Mouse (Mus musculus) forebrain, embryonic 10.5 days (tissue): ENCODE results near the gene Lrp4. TPM values are rescaled to one million over a fixed set of nuclear protein-coding genes. Genes with fewer than 3 reads are reported as not detected.
A peak's percentile ranks its signal among the peaks of the same experiment; 100 is the strongest.
"Not testable (repeated sequence)": the region's sequence is repeated elsewhere in the genome, so short reads cannot be mapped to it uniquely, and the experiment has no call there.

ENCODE experiments used
- DNase-seq: peaks from one replicate; pipeline ENCODE4 v3.0.0-alpha.2; 2017; ENCODE audit warnings: low spot score; ENCODE audit errors: extremely low spot score
- H3K27ac ChIP-seq: fragments of 300-500 bp; sonication (generic); 2 replicates; pipeline ENCODE4 v1.5.1; 2016; ENCODE audit warnings: mild to moderate bottlenecking
- H3K27me3 ChIP-seq: fragments of 300-500 bp; sonication (generic); 2 replicates; pipeline ENCODE4 v1.6.1; 2016; ENCODE audit warnings: mild to moderate bottlenecking; ENCODE audit not compliant: poor library complexity, severe bottlenecking
- H3K36me3 ChIP-seq: fragments of 300-500 bp; sonication (generic); replicated peaks from 2 replicates; pipeline ENCODE4 v1.6.1; 2016; ENCODE audit warnings: mild to moderate bottlenecking, moderate library complexity
- H3K4me1 ChIP-seq: fragments of 300-500 bp; sonication (generic); 2 replicates; pipeline ENCODE4 v1.6.1; 2016
- H3K4me3 ChIP-seq: fragments of 300-500 bp; sonication (generic); 2 replicates; pipeline ENCODE4 v1.5.1; 2016; ENCODE audit warnings: mild to moderate bottlenecking, moderate library complexity
- H3K9me3 ChIP-seq: fragments of 300-500 bp; sonication (generic); 2 replicates; pipeline ENCODE4 v1.6.1; 2016; ENCODE audit warnings: mild to moderate bottlenecking, moderate library complexity
- WGBS: fragments of 180-500 bp; shearing (Covaris S2); methylation state at CpG from one replicate; pipeline ENCODE4 v1.1.7; 2016; 5-methylcytosine and 5-hydroxymethylcytosine counted together
- polyA plus RNA-seq: library from polyadenylated mRNA; unstranded; fragments of >200 nt; fragmentation: Nextera tagmentation; extraction: Ambion mirVana; gene quantifications from 2 replicates; pipeline ENCODE4 v1.2.1, GENCODE M21; 2016

Lrp4 gene
- polyA plus RNA-seq, 1 experiment from 2014 or later = 10.6 TPM

DNA sequence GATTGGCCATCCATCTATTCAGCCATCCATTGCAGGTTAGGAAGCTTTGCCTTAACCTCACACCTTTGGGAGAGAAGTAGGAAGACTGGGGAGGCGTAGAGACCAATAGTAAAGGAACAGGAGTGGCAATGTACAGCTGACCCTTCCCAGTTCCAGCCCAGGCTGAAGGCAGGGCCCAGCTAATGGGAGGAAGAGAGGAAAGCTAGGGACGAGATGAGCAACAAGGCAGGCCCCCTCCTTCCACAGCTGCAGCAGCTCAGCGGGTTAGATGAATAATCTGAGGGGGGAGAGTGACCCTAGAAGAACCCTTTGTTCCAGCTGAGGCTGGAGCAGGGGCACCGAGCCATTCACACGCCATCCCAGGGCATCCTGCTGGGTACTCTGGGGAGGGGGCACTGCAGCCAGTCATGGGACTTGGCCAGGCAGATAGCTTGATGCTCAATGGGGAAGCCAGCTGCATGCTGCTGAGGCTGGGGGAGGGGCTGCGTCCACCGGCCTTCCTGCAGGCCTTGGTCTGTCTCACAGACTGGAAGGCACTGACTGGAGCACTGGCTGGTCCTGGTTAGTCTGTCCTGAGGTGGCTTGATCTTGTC, 12.8 kb downstream of the Lrp4 start:
- DNase-seq = peak; percentile 37
- Histone ChIP-seq H3K9me3 (no peaks in the 10 kb centered on the region), H3K27ac (peak overlapping the region; percentile 79), H3K4me3 (peak overlapping the region; percentile 16; the same call in 1 of the 2 replicates), H3K4me1 (peaks cover 46% of the 10 kb centered on the region), H3K36me3 (peaks cover 92% of the 10 kb centered on the region), H3K27me3 (no peaks in the 10 kb centered on the region)
- 13% methylated on average over 7 of the region's 7 CpGs for WGBS

DNA sequence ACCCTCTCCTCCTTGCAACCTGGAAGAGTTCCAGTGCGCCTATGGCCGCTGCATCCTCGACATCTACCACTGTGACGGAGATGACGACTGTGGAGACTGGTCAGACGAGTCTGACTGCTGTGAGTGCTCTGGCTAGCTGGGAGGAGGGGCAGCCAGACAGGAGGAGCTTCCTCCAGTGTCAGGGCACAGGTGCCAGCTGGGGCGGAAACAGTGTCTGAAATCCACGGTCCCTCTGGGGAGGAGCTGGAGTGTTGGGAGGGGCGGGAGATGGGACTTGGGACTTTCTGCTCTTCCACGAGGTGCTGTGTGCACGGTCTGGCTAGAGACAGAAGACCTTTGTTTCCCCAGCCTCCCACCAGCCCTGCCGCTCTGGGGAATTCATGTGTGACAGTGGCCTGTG, 17.0 kb downstream of the Lrp4 start:
- H3K4me3 ChIP-seq = no peak overlapping the region
- H3K9me3 ChIP-seq = no peaks in the 10 kb centered on the region
- peaks cover 98% of the 10 kb centered on the region for H3K36me3 ChIP-seq
- 64% methylated on average over 12 of the region's 12 CpGs for WGBS
- no peak for DNase-seq
- no peak overlapping the region for H3K27ac ChIP-seq
- H3K4me1 ChIP-seq = peaks cover 17% of the 10 kb centered on the region
- H3K27me3 ChIP-seq = no peaks in the 10 kb centered on the region

DNA sequence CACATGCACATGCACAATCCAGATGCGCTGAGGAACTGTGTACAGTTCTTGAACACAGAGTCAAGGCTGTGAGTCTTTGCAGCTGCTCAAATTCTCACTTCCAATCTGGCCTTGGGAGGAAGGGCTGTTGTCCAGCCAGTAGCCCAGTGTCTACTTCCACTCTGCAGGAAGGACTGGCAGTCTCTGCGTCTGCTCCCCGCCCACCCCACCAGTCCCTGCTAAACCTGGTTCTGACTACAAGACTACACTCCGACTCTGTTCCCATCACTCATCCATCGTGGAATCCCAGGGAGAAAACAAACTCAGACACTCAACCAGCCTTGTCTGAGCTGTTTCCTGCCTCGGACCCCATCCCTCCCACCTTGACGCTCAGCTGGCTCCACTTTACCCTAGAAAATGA, 18.5 kb downstream of the Lrp4 start:
- DNase-seq = no peak
- H3K36me3 ChIP-seq = peaks cover 99% of the 10 kb centered on the region
- H3K9me3 ChIP-seq = no peaks in the 10 kb centered on the region
- 89% methylated on average over 7 of the region's 7 CpGs for WGBS
- no peak overlapping the region for H3K27ac ChIP-seq
- H3K4me3 ChIP-seq = no peak overlapping the region
- H3K27me3 ChIP-seq = no peaks in the 10 kb centered on the region
- peaks cover 2% of the 10 kb centered on the region for H3K4me1 ChIP-seq

DNA sequence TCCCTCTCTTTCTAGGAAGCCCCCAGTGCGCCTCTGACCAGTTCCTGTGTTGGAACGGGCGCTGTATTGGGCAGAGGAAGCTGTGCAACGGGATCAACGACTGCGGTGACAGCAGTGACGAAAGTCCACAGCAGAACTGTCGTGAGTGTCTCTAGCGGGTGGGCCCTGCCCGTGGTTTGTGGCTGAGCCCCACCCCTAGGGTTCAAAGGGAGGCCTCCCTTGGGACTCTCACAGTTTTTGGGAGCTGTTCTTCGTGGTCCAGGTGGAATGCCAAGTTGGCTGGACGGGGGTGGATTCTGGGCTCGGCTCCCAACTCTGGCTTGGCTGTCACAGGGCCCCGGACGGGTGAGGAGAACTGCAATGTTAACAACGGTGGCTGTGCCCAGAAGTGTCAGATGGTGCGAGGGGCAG, 18.9 kb downstream of the Lrp4 start:
- 91% methylated on average over 17 of the region's 17 CpGs for WGBS
- Histone ChIP-seq H3K27me3 (no peaks in the 10 kb centered on the region), H3K4me3 (no peak overlapping the region), H3K4me1 (no peaks in the 10 kb centered on the region), H3K9me3 (no peaks in the 10 kb centered on the region), H3K27ac (peak overlapping the region; percentile 35; the same call in 1 of the 2 replicates), H3K36me3 (peaks cover 99% of the 10 kb centered on the region)
- DNase-seq = no peak

DNA sequence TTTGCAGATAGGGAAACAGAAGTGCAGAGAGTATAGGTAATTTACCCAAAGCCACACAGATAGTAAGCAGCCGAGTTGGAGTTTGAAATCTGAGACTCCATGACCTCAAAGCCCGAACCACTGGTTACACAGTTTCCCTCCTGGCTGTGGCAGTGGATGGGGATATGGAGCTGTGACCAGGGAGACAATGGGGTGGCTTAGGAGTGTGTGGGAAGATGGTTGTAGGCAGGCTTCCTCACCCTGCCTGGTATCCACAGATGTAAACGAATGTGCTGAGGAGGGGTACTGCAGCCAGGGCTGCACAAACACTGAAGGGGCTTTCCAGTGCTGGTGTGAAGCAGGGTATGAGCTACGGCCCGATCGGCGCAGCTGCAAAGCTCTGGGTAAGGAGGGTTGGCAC, 19.5 kb downstream of the Lrp4 start:
- 90% methylated on average over 7 of the region's 7 CpGs for WGBS
- Histone ChIP-seq H3K27ac (no peak overlapping the region), H3K9me3 (no peaks in the 10 kb centered on the region)

DNA sequence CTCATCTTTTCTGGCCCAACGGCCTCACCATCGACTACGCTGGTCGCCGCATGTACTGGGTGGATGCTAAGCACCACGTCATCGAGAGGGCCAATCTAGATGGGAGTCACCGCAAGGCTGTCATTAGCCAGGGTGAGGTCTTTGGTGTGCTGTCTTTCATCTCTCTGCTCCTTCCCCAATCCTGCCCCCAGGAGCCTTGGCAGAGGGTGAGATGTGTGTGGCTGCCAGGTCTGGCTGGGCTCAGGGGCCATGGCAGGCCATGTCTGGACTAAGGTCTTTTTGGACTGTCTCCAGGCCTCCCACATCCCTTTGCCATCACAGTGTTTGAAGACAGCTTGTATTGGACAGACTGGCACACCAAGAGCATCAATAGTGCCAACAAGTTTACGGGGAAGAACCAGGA, 23.1 kb downstream of the Lrp4 start:
- H3K27me3 ChIP-seq = no peaks in the 10 kb centered on the region
- WGBS = 95% methylated on average over 9 of the region's 9 CpGs
- H3K36me3 ChIP-seq = peaks cover 98% of the 10 kb centered on the region
- no peaks in the 10 kb centered on the region for H3K4me1 ChIP-seq
- no peak for DNase-seq
- no peaks in the 10 kb centered on the region for H3K9me3 ChIP-seq
- no peak overlapping the region for H3K4me3 ChIP-seq
- no peak overlapping the region for H3K27ac ChIP-seq

More for the DNA sequence above, 19.5 kb downstream of the Lrp4 start:
- Histone ChIP-seq H3K4me3 (no peak overlapping the region), H3K4me1 (no peaks in the 10 kb centered on the region), H3K27me3 (no peaks in the 10 kb centered on the region), H3K36me3 (peaks cover 99% of the 10 kb centered on the region)
- no peak for DNase-seq

DNA sequence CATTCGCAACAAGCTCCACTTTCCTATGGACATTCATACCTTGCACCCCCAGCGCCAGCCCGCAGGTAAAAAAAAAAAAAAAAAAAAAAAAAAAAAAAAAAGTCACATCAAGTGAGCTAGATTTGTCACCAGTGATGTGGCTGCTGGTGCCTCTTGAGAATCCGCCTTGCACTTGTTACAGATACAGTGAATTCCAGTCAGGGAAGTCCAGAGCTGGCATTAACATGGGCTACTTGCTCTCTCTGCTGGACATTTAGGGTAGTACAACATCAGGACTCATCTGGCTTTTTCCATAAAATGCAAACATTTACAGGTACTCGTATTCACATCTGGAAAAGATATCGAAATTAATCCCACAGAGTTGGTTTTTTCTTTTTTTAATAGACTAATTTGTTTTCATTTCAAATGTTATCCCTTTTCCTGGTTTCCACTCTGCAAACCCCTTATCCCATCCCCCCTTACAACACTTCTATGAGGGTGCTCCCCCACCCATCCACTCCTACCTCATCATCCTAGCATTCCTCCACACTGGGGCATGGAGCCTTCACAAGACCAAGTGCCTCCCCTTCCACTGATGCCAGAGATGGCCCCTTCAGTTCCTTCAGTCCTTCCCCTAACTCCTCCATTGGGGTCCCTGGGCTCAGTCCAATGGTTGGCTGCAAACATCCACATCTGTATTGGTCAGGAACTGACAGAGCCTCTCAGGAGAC, 23.6 kb downstream of the Lrp4 start:
- no peak overlapping the region for H3K4me3 ChIP-seq
- DNase-seq = peak; percentile 39
- WGBS = 79% methylated on average over 6 of the region's 6 CpGs
- H3K27me3 ChIP-seq = no peaks in the 10 kb centered on the region
- H3K36me3 ChIP-seq = peaks cover 98% of the 10 kb centered on the region
- H3K4me1 ChIP-seq = no peaks in the 10 kb centered on the region
- H3K27ac ChIP-seq = no peak overlapping the region
- H3K9me3 ChIP-seq = no peaks in the 10 kb centered on the region

DNA sequence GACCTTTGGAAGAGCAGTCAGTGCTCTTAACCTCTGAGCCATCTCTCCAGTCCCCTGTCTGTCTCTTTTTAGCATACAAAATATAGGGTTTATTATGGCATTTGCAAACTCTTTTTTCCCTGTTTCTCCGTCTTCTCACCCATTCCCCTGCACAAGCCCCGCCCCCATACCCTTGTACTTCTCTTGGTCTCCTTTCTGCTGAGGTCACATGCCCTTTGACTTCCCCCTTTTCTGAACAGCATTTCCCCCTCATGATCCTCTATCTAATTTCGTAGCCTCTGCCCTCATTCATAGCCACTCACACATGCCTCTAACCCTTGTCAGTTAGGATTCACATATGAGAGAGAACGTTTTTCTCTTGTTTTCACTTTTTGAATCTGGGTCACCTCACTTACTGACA, 27.4 kb downstream of the Lrp4 start:
- Histone ChIP-seq H3K9me3 (no peaks in the 10 kb centered on the region), H3K4me1 (no peaks in the 10 kb centered on the region), H3K4me3 (no peak overlapping the region), H3K27me3 (no peaks in the 10 kb centered on the region), H3K36me3 (peaks cover 97% of the 10 kb centered on the region), H3K27ac (no peak overlapping the region)
- 86% methylated on average over 4 of the region's 4 CpGs for WGBS
- no peak for DNase-seq

DNA sequence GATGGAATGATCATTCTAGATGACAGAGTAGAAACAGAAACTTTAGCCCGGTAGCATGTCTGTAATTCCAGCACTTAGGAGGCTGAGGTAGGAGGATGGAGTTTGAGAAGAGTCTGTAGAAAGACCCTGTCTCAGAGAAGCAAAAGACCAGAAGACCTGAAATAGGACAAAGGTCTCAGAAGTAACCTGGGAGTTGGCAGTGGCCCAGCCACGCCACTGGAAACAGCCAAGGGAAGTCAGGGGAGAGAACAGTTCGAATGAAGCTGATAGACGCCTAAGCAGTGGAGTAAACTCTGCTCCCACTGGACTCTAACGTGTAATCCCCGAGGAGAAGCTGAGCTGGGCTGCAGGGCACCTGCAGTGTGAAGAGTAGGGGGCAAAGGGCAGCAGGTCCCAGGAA, 27.9 kb downstream of the Lrp4 start:
- H3K27me3 ChIP-seq = no peaks in the 10 kb centered on the region
- no peaks in the 10 kb centered on the region for H3K4me1 ChIP-seq
- no peak overlapping the region for H3K27ac ChIP-seq
- no peaks in the 10 kb centered on the region for H3K9me3 ChIP-seq
- DNase-seq = no peak
- 91% methylated on average over 6 of the region's 6 CpGs for WGBS
- H3K36me3 ChIP-seq = peaks cover 97% of the 10 kb centered on the region
- no peak overlapping the region for H3K4me3 ChIP-seq

DNA sequence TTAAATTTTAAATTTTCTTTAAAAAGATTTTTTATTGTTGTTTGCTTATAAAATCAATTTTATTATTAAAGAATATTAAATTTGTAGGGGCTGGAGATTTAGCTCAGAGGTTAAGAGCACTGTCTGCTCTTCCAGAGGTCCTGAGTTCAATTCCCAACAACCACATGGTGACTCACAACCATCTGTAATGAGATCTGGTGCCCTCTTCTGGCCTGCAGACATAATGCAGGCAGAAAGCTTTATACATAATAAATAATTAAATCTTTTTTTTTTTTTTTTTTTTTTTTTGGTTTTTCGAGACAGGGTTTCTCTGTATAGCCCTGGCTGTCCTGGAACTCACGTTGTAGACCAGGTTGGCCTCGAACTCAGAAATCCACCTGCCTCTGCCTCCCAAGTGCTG, 30.0 kb downstream of the Lrp4 start:
- not testable (repeated sequence) for H3K9me3 ChIP-seq, H3K27ac ChIP-seq, H3K4me1 ChIP-seq, H3K27me3 ChIP-seq, H3K4me3 ChIP-seq, DNase-seq
- peaks cover 97% of the 10 kb centered on the region for H3K36me3 ChIP-seq
- WGBS = 74% methylated on average over 3 of the region's 3 CpGs

DNA sequence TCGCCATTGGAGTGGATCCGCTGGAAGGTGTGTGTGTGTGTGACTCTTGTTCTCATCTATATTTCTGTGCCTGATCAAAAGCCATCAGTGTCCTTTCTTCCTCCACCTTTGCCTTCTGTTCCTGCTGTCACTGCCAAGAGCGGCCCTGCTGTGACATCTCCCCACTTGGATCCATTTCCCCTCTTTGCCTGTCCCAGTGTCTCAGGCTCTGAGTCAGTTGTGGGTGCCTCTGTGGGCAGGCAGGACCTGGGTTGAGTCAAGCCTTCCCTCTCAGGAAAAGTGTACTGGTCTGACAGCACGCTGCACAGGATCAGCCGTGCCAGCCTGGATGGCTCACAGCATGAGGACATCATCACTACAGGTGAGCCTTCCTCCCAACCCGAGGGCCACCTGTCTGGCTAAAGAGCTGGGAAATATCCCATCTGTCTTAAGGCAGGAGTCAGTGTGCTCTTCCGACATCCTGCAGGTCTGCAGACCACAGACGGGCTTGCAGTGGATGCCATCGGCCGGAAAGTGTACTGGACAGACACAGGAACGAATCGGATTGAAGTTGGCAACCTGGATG, 34.8 kb downstream of the Lrp4 start:
- H3K27me3 ChIP-seq = no peaks in the 10 kb centered on the region
- no peak overlapping the region for H3K4me3 ChIP-seq
- 94% methylated on average over 12 of the region's 12 CpGs for WGBS
- peaks cover 97% of the 10 kb centered on the region for H3K36me3 ChIP-seq
- H3K27ac ChIP-seq = no peak overlapping the region
- no peak for DNase-seq
- no peaks in the 10 kb centered on the region for H3K4me1 ChIP-seq
- H3K9me3 ChIP-seq = no peaks in the 10 kb centered on the region

DNA sequence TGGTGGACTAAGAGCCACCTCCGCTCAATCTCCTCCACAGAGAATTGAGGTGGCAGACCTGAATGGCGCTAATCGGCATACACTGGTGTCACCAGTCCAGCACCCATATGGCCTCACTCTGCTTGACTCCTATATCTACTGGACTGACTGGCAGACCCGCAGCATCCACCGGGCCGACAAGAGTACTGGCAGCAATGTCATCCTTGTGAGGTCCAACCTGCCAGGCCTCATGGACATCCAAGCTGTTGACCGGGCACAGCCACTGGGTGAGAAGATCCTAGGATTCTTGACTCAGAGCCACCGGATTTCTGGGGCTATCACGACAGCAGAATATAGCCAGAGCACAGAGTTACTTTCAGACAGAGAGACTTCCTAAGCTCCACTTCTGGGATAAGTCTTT, 36.7 kb downstream of the Lrp4 start:
- peaks cover 98% of the 10 kb centered on the region for H3K36me3 ChIP-seq
- H3K4me1 ChIP-seq = no peaks in the 10 kb centered on the region
- 98% methylated on average over 9 of the region's 9 CpGs for WGBS
- H3K4me3 ChIP-seq = no peak overlapping the region
- H3K9me3 ChIP-seq = no peaks in the 10 kb centered on the region
- DNase-seq = no peak
- H3K27ac ChIP-seq = no peak overlapping the region
- no peaks in the 10 kb centered on the region for H3K27me3 ChIP-seq

DNA sequence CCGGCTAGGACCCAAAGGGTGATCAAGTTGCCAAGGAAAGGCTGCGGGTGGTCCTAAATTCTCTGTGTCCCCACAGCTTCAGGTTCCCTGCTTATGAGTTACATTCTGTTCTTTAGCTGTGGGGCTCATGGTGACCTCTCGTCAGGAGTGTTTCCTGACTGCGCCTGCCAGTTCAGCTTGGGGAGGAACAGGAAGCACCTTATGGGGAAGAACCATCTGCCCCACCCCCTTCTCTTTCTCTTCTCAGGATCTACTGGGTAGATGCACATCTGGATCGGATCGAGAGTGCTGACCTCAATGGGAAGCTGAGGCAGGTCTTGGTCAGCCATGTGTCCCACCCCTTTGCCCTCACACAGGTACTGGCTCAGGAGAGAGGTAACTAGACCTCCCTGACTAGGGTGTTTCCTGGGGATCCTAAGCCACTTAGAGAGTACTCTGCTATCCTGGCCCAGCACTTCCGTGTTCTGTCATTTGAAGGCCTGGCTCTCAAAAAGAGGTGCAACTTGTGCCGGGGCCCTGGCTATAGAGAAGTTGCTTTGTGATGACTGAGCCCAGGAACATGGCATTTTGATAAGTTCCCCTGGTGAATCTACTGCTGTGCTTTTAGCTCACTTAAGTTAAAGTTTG, 40.9 kb downstream of the Lrp4 start:
- H3K27me3 ChIP-seq = no peaks in the 10 kb centered on the region
- H3K27ac ChIP-seq = no peak overlapping the region
- no peaks in the 10 kb centered on the region for H3K4me1 ChIP-seq
- H3K9me3 ChIP-seq = no peaks in the 10 kb centered on the region
- 86% methylated on average over 8 of the region's 8 CpGs for WGBS
- H3K4me3 ChIP-seq = no peak overlapping the region
- no peak for DNase-seq
- peaks cover 98% of the 10 kb centered on the region for H3K36me3 ChIP-seq
